Mouse (Mus musculus): ENCODE results near the gene Lamp1.

Gene Lamp1

GRCm38 (mm10) chr8:13158718-13159376 is at the start of gene Lamp1:
Lamp1 (plus strand) TSS chr8:13159161.
- peak; percentile 100 for DNase-seq

DNA sequence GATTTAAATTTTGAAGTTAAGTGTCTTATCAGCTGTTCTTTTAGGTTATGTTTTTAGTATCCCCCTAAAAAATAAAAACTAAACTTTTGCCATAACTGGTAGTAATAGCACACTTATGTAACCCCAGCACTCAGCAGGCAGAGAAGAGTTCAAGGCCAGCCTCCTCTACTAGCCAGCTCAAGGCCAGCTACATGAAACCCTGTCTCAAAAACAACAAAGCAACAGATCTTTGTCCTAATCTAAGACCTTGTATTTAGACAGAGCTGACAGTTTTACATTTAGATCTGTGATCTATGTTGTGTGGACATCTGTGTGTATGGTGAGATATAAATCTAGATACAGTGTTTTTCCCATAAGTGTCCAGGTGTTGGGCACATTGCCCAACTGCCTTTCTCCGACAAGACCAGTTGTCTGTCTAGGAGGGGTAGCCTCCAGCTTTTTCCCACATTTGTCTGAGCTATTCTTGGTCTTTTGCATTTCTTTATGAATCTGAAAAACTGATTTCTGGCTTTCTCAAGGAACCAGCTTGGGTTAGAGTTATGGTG is 49.5 kb upstream of the Lamp1 start:
- no peak for DNase-seq

- DNase-seq = no peak
Observed at GRCm38 (mm10) chr8:13111917-13112316, 47.0 kb upstream of the Lamp1 start.

DNA sequence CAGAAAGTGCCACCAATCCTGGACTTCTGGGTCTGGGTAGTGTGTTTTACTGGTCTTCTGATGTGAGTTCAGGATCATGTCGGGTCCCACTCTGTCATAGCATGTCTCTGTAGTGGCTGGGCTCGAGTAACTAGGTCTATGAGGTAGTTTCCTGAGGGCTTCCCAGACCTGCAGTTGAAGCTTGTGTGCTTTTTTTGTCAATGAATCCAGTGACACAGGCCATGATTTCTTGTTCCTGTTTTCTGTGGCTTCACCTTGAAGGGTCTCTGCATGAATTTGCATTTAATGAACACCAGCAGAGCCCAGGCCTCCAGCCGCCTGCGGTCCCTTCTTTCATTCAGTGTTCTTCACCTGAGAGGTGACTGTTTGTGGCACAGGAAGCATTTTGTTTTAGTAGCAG is 45.7 kb upstream of the Lamp1 start:
- DNase-seq = no peak

- DNase-seq = no peak
Observed at GRCm38 (mm10) chr8:13117096-13117495, 41.9 kb upstream of the Lamp1 start.

DNA sequence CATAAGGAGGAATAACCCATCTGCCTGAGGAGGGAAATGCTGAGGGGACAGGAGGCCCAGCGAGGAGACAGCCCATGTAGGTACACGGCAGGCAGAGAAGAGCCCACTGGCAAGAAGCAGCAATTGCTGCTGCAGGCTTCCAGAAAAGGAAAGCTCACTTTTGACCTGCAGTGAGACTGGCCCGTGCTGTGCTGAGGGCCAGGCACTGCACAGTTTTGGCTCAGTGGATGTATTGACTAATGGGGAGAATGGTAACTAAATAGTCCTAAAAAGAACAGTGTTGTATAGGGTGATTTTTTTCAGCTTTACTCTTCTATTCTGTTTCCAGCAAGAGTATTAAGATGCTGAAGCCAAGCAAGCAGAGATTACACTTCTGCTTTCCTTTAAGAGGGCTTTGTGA is 40.4 kb upstream of the Lamp1 start:
- no peak for DNase-seq

DNA sequence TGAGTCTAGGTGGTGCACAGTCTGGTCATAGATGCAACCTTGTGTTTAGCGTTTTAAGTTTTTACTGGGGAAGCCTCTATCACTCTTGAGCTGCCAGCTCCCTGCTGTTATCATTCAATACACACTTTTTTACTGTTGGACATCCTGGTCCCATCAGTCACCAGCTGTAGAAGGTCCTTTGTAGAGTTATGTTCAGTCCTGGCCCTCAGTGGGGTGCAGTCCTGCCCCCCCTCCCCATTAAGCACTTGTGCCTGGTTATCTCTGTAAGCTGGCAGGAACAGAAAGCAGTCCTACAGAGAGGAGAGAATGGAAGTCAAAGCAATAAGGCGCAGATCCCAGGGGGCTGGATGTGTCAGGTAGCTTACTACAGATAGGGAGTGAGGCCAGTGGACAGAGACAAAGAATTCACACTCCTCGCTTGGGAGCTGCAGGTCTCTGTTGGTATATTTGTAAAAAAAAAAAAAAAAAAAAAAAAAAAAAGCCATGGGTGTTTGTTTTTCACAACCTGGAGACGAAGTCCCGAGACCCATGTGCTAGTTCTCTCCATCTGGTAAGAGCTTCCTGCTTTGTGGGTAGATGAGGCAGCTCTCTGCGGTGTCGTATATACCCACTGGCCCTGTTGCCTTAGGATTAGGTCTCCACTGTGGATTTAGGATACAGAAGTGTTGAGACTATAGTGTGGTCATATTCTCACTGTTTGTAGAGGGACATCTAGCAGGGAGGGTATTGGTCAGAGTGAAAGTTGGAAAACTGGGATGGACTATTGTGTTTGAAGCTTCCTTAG is 37.9 kb upstream of the Lamp1 start:
- DNase-seq = no peak

- no peak for DNase-seq
Observed at GRCm38 (mm10) chr8:13122887-13123421, 36.0 kb upstream of the Lamp1 start.

DNA sequence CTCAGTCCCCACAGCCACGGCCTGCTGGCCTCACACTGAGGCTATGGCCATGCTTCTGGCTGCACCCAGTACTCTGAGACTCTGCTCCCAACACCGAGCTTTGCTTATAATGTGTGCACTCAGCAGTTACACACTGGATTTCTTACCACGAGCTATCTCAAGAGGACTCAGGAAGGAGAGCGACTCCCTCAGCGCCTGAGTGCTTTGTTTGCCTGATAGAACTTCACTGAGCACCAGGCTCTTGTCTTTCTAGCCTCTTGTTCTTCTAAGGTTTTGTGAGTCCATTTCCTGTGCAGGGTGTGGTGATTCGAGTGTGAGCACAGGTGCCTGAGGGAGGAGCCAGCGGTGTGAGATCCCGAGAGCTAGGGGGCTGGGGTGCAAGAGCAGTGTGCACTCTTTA is 34.1 kb upstream of the Lamp1 start:
- DNase-seq = no peak

DNA sequence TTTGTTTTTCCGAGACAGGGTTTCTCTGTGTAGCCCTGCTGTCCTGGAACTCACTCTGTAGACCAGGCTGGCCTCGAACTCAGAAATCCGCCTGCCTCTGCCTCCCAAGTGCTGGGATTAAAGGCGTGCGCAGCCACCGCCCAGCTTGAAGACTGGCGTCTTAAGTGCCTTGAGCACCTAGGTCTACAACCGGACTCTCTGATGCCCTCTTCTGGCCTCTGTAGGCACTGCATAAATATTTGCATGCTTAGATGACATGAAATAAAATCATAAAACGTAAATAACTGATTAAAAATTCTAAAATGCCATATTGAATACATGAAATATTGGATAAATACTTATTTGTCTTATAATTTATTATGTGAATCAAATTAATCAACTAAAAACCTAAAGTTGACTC is 26.7 kb upstream of the Lamp1 start:
- peak; percentile 63 for DNase-seq

- DNase-seq = no peak
Observed at GRCm38 (mm10) chr8:13139641-13140182, 19.2 kb upstream of the Lamp1 start.

DNA sequence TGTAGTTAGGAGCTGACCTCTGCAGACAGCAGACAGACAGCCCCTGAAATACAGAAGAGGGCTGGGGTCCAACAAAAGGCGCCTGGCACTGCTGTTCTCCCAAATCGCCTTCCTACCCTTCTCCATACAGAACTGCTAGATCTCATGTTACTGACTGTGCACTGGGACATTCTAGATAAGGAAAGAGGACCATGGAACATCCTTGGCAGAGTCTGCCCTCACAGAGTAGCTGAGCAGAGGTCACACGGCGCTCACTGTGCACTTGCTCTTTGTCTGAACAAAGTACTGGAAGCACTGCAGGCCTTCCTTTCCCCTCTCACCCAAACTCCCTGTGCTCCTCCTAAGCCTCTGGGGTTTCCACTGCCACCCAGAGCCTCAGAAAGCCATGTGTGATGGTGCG is 17.3 kb upstream of the Lamp1 start:
- no peak for DNase-seq

DNA sequence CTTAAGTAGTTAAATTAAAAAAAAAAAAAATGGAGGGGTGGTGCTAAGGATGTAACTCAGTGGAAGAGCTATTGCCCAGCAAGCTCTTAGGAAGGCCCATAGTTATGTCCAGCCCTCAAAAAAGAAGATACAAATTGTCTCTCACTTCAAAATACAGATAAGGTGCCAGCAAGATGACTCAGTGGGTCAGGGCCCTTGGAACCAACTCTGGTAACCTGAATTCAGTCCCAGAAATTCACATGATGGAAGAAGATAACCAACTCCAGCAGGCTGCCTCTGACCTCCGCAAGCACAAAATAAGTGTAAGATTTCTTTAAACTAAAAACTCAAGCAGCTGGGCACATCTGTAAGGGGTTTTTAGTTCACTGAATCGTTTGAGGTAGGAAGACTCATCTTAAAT is 10.5 kb upstream of the Lamp1 start:
- DNase-seq = no peak

GRCm38 (mm10) chr8:13149287-13149686 is 9.7 kb upstream of the Lamp1 start:
- no peak for DNase-seq

DNA sequence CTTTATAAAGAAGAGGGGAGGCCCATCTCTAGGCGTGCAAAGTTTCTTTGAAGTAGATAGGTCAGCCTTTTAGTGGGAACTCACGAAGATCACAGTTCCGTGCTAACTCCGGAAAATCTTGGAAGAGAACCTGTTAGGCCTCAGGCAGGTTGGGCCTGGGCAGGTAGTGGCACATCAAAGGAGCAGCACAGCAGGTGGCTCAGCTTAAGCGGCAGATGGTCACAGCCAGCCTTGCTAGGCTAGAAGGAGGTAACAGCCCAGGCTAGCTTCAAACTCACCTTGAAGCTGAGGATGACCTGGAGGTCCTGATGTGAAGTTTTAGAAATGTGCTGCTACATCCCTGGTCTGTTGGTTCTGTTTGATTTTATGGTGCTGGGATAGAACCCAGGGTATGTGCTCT is 9.1 kb upstream of the Lamp1 start:
- DNase-seq = no peak

DNA sequence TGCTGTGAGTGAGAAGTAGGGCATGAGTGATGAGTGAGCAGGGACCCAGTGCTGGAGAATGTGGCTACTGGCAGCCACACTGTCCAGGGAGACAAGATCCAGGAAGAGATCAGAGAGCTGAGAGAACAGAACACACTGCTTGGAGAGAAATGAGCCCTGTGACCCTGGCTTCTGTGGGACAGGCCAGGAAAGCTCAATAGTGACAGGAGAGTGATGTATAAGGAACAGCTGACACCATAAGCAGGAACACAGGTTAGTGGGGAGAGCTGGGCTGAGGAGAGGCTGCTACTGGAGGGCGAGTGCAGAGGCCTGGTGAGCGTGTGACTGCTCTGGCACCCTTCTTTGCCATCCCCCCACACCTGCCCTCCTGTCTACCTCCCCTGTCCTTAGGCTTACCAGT is 8.0 kb upstream of the Lamp1 start:
- no peak for DNase-seq

GRCm38 (mm10) chr8:13154099-13154498 is 4.9 kb upstream of the Lamp1 start:
- DNase-seq = no peak

GRCm38 (mm10) chr8:13155358-13155757 is 3.6 kb upstream of the Lamp1 start:
- DNase-seq = no peak

GRCm38 (mm10) chr8:13156327-13157097 is 2.4 kb upstream of the Lamp1 start:
- no peak for DNase-seq

GRCm38 (mm10) chr8:13159377-13159881 is 468 bp downstream of the Lamp1 start:
- DNase-seq = no peak

DNA sequence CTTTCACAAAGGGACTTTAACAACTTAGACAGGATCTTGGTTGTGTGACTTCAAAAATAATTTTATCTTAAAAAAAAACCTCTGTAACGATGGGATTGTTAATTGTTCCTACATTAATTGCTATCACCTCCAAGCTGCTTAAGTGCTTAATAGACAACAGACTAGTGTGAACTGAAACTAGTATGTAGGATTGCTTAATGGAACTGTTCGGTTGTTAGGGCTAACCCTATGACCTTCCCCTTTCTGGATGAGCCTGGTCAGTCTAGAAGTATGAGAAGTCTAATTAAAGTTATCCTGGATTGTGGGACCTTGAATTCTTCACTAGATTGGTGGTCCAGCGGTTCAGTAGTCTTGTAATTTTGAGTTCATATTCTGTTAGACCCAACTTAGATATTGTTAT is 1.7 kb downstream of the Lamp1 start:
- DNase-seq = no peak

GRCm38 (mm10) chr8:13162098-13162497 is 3.1 kb downstream of the Lamp1 start:
- DNase-seq = no peak

DNA sequence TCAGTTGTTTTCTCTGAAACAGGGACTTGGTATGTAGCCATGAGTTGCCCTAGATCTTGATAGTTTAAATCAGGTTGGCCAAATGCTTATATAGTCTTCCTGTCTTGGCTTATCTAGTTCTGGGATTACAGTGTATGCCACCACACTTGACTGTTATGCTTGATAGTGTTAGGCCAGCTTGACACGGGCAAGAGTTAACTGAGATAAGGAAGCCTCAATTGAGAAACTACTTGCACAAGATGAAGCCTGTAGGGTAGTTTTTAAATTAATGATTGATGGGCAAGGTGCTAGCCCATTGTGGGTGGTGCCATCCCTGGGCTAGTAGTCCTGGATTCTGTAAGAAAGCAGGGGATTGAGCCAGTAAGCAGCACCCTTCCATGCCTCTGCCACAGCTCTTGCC is 4.6 kb downstream of the Lamp1 start:
- no peak for DNase-seq
